Mouse (Mus musculus) liver, adult 2 months (tissue): ENCODE measurements at regions not wholly inside any gene's neighbourhood (a gene's known extent, or its start where the extent isn't known, plus 50 kb on each side); places are given as distances from the start of the nearest gene placed in this dataset.

Source experiments
- DNase-seq: peaks from one replicate; pipeline ENCODE4 v3.0.0-alpha.2; 2011; ENCODE audit warnings: low read depth, low spot score; ENCODE audit errors: extremely low read depth
- H3K27ac ChIP-seq: fragments of 200-500 bp; replicated peaks from 2 replicates; pipeline ENCODE4 v1.5.1; 2012; ENCODE audit warnings: low read depth, mild to moderate bottlenecking, control low read depth, inconsistent platforms, low read length; ENCODE audit not compliant: insufficient read depth
- H3K27me3 ChIP-seq: fragments of 200-500 bp; 2 replicates; pipeline ENCODE4 v1.6.1; 2012; ENCODE audit warnings: mild to moderate bottlenecking, moderate library complexity, low read length, inconsistent platforms; ENCODE audit not compliant: control insufficient read depth, insufficient read depth
- H3K36me3 ChIP-seq: fragments of 200-500 bp; 2 replicates; pipeline ENCODE4 v1.6.1; 2012; ENCODE audit warnings: low read length, inconsistent platforms; ENCODE audit not compliant: control insufficient read depth, insufficient read depth
- H3K4me1 ChIP-seq: fragments of 200-500 bp; 2 replicates; pipeline ENCODE4 v1.6.1; 2011; ENCODE audit warnings: low read length; ENCODE audit not compliant: control insufficient read depth, insufficient read depth
- H3K4me3 ChIP-seq: fragments of 200-500 bp; 2 replicates; pipeline ENCODE4 v1.5.1; 2011; ENCODE audit warnings: low read depth, mild to moderate bottlenecking, control low read depth, low read length, moderate library complexity; ENCODE audit not compliant: insufficient read depth
- H3K79me2 ChIP-seq: fragments of 200-500 bp; 2 replicates; pipeline ENCODE4 v1.6.1; 2012; ENCODE audit warnings: inconsistent platforms, mild to moderate bottlenecking, low read length, moderate library complexity; ENCODE audit not compliant: control insufficient read depth, insufficient read depth
- H3K9ac ChIP-seq: fragments of 200-500 bp; 2 replicates; pipeline ENCODE4 v1.6.1; 2012; ENCODE audit warnings: low read depth, mild to moderate bottlenecking, control low read depth, inconsistent platforms, low read length
- CTCF ChIP-seq: fragments of 200-500 bp; IDR thresholded peaks from 2 replicates; pipeline ENCODE4 v1.5.1; 2011; ENCODE audit warnings: low read depth, low read length, control low read depth
- POLR2A ChIP-seq: fragments of 200-500 bp; IDR thresholded peaks from 2 replicates; pipeline ENCODE4 v1.6.1; 2011; ENCODE audit warnings: low read length, control low read depth; ENCODE audit not compliant: insufficient read depth; ENCODE audit errors: extremely low read depth
- WGBS: fragments of 180-500 bp; shearing (Covaris S2); methylation state at CpG from one replicate; pipeline ENCODE4 v1.1.7; 2018; 5-methylcytosine and 5-hydroxymethylcytosine counted together

DNA sequence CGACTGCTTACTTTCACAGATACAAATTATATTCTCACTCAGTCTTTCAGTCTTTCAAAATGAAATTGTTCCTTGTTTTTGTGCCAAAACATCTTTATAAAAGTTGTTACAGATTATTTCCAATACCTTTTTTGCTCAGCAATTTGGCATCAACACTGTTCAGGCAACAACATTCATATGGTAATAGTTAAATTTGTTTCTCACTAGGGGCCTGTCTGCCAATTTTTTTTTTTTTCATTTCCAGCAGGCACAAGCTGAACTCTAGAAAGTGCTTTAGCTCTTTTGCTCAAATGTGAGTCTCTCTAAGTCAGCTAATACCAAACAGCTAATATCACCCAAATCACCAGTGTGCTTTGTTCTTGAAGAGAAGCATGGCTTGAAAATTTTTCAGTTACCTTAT is 199.4 kb downstream of the Antxr2 start:
- Histone ChIP-seq H3K27me3 (no peaks in the 10 kb centered on the region), H3K9ac (no peak overlapping the region), H3K79me2 (no peaks in the 10 kb centered on the region), H3K4me1 (peaks cover 5% of the 10 kb centered on the region; the same call in 1 of the 2 replicates), H3K27ac (no peak overlapping the region), H3K36me3 (no peaks in the 10 kb centered on the region), H3K4me3 (no peak overlapping the region)
- 89% methylated on average over 1 of the region's 1 CpGs for WGBS
- TF ChIP-seq CTCF (no peak), POLR2A (no peak)
- no peak for DNase-seq

DNA sequence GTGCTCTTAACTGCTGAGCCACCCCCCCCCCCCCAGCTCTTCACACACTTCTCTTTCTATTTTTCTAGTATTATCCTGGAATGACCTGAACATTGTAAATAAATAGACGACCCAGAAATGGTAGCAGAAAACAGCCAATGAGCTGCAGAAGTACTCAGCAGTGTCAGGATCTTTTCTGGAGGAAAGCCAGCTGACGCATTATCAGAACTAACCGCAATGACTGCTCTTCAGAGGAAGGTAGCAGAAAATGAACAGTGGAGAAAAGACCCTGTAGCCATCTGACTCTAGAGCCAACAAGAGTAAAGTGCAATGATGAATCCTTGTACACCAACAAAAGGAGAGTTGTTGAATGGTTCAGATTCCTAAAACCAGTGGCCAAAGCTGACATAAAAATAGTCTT is 213.4 kb downstream of the Antxr2 start:
- TF ChIP-seq POLR2A, result no peak
- no peak for TF ChIP-seq CTCF
- 57% methylated on average over 3 of the region's 3 CpGs for WGBS

GRCm38 (mm10) chr5:97815357-97815756 is 215.5 kb downstream of the Antxr2 start:
- no peaks in the 10 kb centered on the region for H3K4me1 ChIP-seq
- no peak for TF ChIP-seq POLR2A
- TF ChIP-seq CTCF, result no peak
- DNase-seq, result no peak
- no peak overlapping the region for H3K9ac ChIP-seq
- H3K4me3 ChIP-seq, result no peak overlapping the region
- no peaks in the 10 kb centered on the region for H3K27me3 ChIP-seq
- WGBS, result 93% methylated on average over 6 of the region's 6 CpGs
- no peaks in the 10 kb centered on the region for H3K36me3 ChIP-seq
- no peak overlapping the region for H3K27ac ChIP-seq
- H3K79me2 ChIP-seq, result no peaks in the 10 kb centered on the region

More for the DNA sequence above, 213.4 kb downstream of the Antxr2 start:
- H3K9ac ChIP-seq, result no peak overlapping the region
- H3K27ac ChIP-seq, result no peak overlapping the region
- no peak overlapping the region for H3K4me3 ChIP-seq
- no peaks in the 10 kb centered on the region for H3K36me3 ChIP-seq
- no peaks in the 10 kb centered on the region for H3K79me2 ChIP-seq
- H3K27me3 ChIP-seq, result no peaks in the 10 kb centered on the region
- DNase-seq, result no peak
- no peaks in the 10 kb centered on the region for H3K4me1 ChIP-seq

DNA sequence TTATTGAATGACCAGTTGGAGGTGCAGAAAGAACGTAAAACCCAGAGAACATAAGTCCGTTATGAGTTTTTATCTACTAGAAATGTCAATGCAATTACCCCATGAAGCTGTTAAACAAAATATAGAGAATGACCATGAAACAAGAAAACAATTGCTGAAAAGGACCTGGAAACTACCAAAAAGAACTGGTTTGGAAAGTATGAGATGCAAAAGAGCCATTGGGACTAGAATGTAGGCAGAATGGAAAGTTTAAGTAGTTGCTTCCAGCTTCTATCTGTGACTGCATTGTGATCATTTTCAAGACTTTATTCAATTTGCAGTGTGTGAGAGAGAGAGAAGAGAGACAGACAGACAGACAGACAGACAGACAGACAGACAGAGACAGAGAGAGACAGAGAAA is 216.1 kb downstream of the Antxr2 start:
- no peak for DNase-seq
- Histone ChIP-seq H3K4me3 (no peak overlapping the region), H3K27ac (no peak overlapping the region), H3K36me3 (no peaks in the 10 kb centered on the region), H3K9ac (no peak overlapping the region), H3K27me3 (no peaks in the 10 kb centered on the region), H3K4me1 (no peaks in the 10 kb centered on the region), H3K79me2 (no peaks in the 10 kb centered on the region)
- TF ChIP-seq CTCF (no peak), POLR2A (no peak)
- WGBS, result 96% methylated on average over 2 of the region's 2 CpGs

- Histone ChIP-seq H3K36me3 (no peaks in the 10 kb centered on the region), H3K4me3 (no peak overlapping the region), H3K27me3 (no peaks in the 10 kb centered on the region), H3K27ac (no peak overlapping the region), H3K4me1 (no peaks in the 10 kb centered on the region), H3K9ac (no peak overlapping the region), H3K79me2 (no peaks in the 10 kb centered on the region)
- WGBS, result 96% methylated on average over 1 of the region's 1 CpGs
- DNase-seq, result no peak
- no peak for TF ChIP-seq POLR2A
- TF ChIP-seq CTCF, result no peak
Measured at GRCm38 (mm10) chr5:97812611-97813350, 218.1 kb downstream of the Antxr2 start.

DNA sequence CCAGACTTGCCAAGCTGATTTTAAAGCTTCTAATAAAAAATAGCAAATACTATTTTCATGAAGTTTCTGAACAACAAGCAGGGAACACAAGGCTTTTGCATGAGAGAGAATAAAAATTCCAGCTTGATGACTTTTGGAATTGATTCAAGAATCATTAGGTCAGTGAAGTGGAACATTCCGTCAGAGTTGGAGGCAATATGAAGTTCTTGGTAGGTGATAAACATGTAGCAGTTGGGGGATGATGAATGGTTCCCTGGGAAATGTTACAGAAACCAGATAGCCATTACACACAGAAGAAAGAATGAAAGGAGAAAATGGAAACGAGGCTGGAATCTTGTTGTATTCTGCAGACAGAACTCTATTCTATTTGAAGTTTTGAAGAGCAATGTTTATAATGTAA is 221.8 kb downstream of the Antxr2 start:
- Histone ChIP-seq H3K27ac (no peak overlapping the region), H3K4me1 (peaks cover 5% of the 10 kb centered on the region; the same call in 1 of the 2 replicates), H3K4me3 (no peak overlapping the region), H3K79me2 (no peaks in the 10 kb centered on the region), H3K27me3 (no peaks in the 10 kb centered on the region), H3K9ac (no peak overlapping the region), H3K36me3 (no peaks in the 10 kb centered on the region)
- TF ChIP-seq CTCF (no peak), POLR2A (no peak)
- 50% methylated on average over 2 of the region's 2 CpGs for WGBS
- DNase-seq, result peak; percentile 17
